Mouse (Mus musculus): ENCODE data around the gene Fgfr2.

GRCm38 (mm10) chr7:132605689-132606088 is 517.5 kb downstream of the Fgfr2 start:
- TF ChIP-seq CTCF (IDR thresholded peaks at IDR 0.05; ENCODE audit: control insufficient read depth, insufficient read depth, insufficient replicate concordance, low read depth, low read length) (peak; percentile 4; the same call in 1 of the 2 replicates), POLR2A (IDR thresholded peaks at IDR 0.05; ENCODE audit: control insufficient read depth, low read depth, low read length) (no peak)
